Mouse (Mus musculus): ENCODE measurements around the gene Gm43638.

DNA sequence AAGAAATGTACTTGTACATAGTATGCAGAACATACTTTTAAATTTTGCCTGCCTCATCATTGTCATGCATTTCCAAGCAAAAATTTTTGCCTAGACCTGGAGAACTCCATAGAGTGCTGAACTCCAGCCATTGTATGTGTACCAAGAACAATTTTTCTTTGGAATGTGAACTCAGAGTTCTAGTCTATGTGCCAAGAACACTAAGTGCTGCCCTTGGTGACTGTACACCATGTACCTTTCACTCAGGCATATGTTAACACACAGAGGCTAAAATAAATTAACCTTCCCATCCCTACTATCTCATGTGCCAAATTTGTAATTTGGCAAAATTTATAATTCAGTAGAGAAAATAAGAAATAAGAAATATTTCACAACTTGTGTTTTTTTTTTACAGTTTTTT is 12.3 kb upstream of the Gm43638 start:
- TF ChIP-seq CTCF (IDR thresholded peaks at IDR 0.05; ENCODE audit: low read depth, low read length) (no peak), TAL1 (conservative IDR thresholded peaks at IDR 0.05; ENCODE audit: low read depth, low read length) (no peak), POLR2AphosphoS5 (IDR thresholded peaks at IDR 0.05; ENCODE audit: insufficient replicate concordance, low read depth, low read length) (no peak), GATA1 (IDR thresholded peaks at IDR 0.05; ENCODE audit: borderline replicate concordance, low read length) (no peak), GATA2 (IDR thresholded peaks at IDR 0.05; ENCODE audit: borderline replicate concordance, low read depth, low read length) (no peak)
